1 mouse cellular context compared by ENCODE assay signal in the genomic region with DNA sequence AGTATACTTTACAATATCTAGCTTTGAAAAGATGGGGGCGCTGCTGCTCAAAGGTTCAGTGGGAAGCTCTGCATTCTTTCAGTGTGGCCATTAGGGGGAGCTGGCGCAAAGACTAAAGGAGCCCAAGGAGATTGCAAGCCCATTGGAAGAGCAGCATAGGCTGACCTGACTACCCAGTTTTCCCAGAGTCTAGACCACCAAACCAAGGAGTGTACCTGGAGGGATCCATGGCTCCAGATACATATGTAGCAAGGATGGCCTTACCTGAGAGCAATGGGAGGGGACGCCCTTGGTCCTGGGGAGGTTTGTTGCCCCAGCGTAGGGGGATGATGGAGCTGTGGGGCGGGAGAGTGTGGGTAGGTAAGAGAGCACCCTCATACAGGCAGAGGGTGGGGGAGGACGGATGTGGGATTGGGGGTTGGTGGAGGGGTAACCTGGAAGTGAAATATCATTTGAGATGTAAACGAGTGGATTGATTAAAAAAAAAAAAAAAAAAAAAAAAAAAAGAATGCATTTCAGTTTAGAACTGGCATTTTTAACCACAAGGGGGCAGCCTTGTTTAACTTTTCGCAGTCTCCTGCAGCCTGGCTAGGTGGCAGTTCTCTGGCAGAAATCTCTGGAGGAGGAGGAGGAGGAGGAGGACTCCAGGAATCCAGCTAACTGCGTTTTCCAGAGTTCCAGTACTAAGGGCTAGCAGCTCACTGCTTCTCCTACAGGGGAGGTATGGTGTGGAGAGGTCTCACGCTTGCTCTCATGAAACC.
TF ChIP-seq lines count a peak whose summit lies in the region.

No protein-coding gene starts in this region.

TF ChIP-seq in MEL, 35 proteins besides CTCF, POLR2A, EP300 and RAD21 (continued from another document):
- TF ChIP-seq MAX (IDR thresholded peaks at IDR 0.05; ENCODE audit: low read length) (no peak), POLR2AphosphoS2 (IDR thresholded peaks at IDR 0.05; ENCODE audit: low read length) (no peak), MAFK (IDR thresholded peaks at IDR 0.05; ENCODE audit: borderline replicate concordance, low read depth, low read length) (no peak), MYC (IDR thresholded peaks at IDR 0.05; ENCODE audit: low read depth, low read length) (no peak), TAL1 (IDR thresholded peaks at IDR 0.05; ENCODE audit: low read length) (no peak), MAZ (IDR thresholded peaks at IDR 0.05; ENCODE audit: low read depth, low read length) (peak; percentile 69; the same call in 1 of the 2 replicates), ETS1 (IDR thresholded peaks at IDR 0.05; ENCODE audit: low read depth, low read length) (no peak), SMC3 (IDR thresholded peaks at IDR 0.05; ENCODE audit: low read depth, low read length) (peak; percentile 88), NELFE (IDR thresholded peaks at IDR 0.05; ENCODE audit: low read depth, low read length) (no peak), GABPA (IDR thresholded peaks at IDR 0.05; ENCODE audit: low read depth, low read length) (no peak), ZNF384 (IDR thresholded peaks at IDR 0.05; ENCODE audit: low read depth, low read length) (peak; percentile 99)
